In the genomic region with DNA sequence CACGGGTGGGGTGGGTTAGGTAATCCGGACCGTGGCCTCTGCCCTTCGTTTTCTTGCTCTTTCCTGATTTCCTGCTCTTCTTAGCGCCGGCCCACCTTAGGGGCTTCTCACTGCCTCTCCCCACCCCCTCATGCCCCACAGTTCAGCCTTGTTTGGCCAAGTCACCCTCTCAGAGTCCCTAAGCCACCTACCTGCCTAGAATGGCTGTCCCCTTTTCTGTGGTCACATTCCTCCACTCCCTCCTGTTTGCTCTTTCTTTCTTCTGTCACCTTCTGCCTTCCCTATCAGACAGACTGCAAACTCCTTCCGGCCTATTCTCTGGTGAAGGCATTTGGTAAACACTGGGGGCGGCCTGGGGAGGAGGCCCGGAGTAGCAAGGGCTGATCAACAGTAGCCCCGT, we compare ENCODE assay signal across 12 mouse cellular contexts. TPM values are rescaled to one million over a fixed set of nuclear protein-coding genes. Genes with fewer than 3 reads are reported as not detected.
DNase-seq lines count a peak whose midpoint lies in the region; ATAC-seq and TF ChIP-seq lines count a peak whose summit lies in the region.
"Had no signal": no experiment of that assay in that cellular context is flagged by ENCODE, and none has a peak within 500 bp of the region (broad histone marks: within the 10 kb centered on the region; RNA-seq: fewer than 3 reads in every experiment).

No protein-coding gene starts in this region.

- no peaks in the 10 kb centered on the region for H3K36me3 ChIP-seq in lung, embryonic 15.5 days
- H3K36me3 ChIP-seq in liver, embryonic 14.5 days (replicated peaks; ENCODE audit: control insufficient read depth, insufficient read depth, low read depth) = no peaks in the 10 kb centered on the region

- H3K27ac ChIP-seq in lung, embryonic 15.5 days = peak overlapping the region; percentile 19; the same call in 1 of the 2 replicates
- peak overlapping the region; percentile 18; the same call in 1 of the 2 replicates for H3K27ac ChIP-seq in bone marrow, adult 2 months (ENCODE audit: control insufficient read depth, insufficient read depth, low read depth, low read length, poor library complexity)
- H3K27ac ChIP-seq in liver, embryonic 14.5 days = no peak overlapping the region
- H3K27ac ChIP-seq: left cerebral cortex, adult 2 months had no signal

- intact Hi-C loops in gastrocnemius, postnatal 14 days (cut with DNase I; ENCODE audit: low total_unique reads) = no loop called here
- intact Hi-C loops in heart, postnatal 10 days (cut with DNase I) = no loop called here

- no peaks in the 10 kb centered on the region for H3K9me3 ChIP-seq in lung, embryonic 15.5 days
- H3K9me3 ChIP-seq in liver, embryonic 14.5 days (ENCODE audit: control insufficient read depth, low read length) = no peaks in the 10 kb centered on the region

- 32% methylated on average over 10 of the region's 10 CpGs for WGBS in lung, embryonic 15.5 days
- 34% methylated on average over 10 of the region's 10 CpGs for WGBS in lung, adult 2 months
- WGBS in bone marrow, adult 2 months = 9% methylated on average over 10 of the region's 10 CpGs
- 17% methylated on average over 10 of the region's 10 CpGs for WGBS in liver, embryonic 14.5 days (ENCODE audit: insufficient replicate concordance)

- peak; percentile 2 for DNase-seq in gastrocnemius, postnatal 14 days
- no peak for DNase-seq in gastrocnemius, adult 18-20 months (ENCODE audit: low spot score)
- DNase-seq in lung, adult 2 months = no peak
- DNase-seq in liver, embryonic 14.5 days (ENCODE audit: low read depth in 3 of 3, low spot score in 3 of 3) = no peak
- no peak for DNase-seq in embryo, embryonic 11 days
- no peak for DNase-seq in heart, postnatal 10 days
- DNase-seq: forebrain, postnatal 0 days had no signal

- H3K4me2 ChIP-seq in lung, embryonic 15.5 days = peak overlapping the region; percentile 19; the same call in 1 of the 2 replicates
- peak overlapping the region; percentile 4; the same call in 1 of the 2 replicates for H3K4me2 ChIP-seq in liver, embryonic 14.5 days (ENCODE audit: low read depth)
- H3K4me2 ChIP-seq: heart, embryonic 11.5 days; midbrain, embryonic 11.5 days had no signal

- peaks cover 13% of the 10 kb centered on the region for H3K4me1 ChIP-seq in lung, embryonic 15.5 days
- no peaks in the 10 kb centered on the region for H3K4me1 ChIP-seq in lung, adult 2 months (ENCODE audit: control insufficient read depth, insufficient read depth, low read length)
- H3K4me1 ChIP-seq in bone marrow, adult 2 months (ENCODE audit: control insufficient read depth, insufficient read depth, low read length) = peaks cover 4% of the 10 kb centered on the region
- H3K4me1 ChIP-seq in liver, embryonic 14.5 days (replicated peaks; ENCODE audit: control insufficient read depth in 2 of 2, insufficient read depth in 2 of 2, low read length in 1 of 2) = peaks cover 0 to 7% of the 10 kb centered on the region in 2 experiments; a peak in 2 of 4 replicates

- no peak for TF ChIP-seq CTCF in lung, adult 2 months (IDR thresholded peaks at IDR 0.05; ENCODE audit: insufficient read depth, low read length)
- no peak for TF ChIP-seq CTCF in bone marrow, adult 2 months (IDR thresholded peaks at IDR 0.05; ENCODE audit: control insufficient read depth, insufficient read depth, low read length)
- TF ChIP-seq CTCF in liver, embryonic 14.5 days (IDR thresholded peaks at IDR 0.05; ENCODE audit: low read depth) = no peak

- H3K27me3 ChIP-seq in lung, embryonic 15.5 days = peaks cover 51% of the 10 kb centered on the region
- peaks cover 26% of the 10 kb centered on the region for H3K27me3 ChIP-seq in liver, embryonic 14.5 days (ENCODE audit: control insufficient read depth, insufficient read depth, low read length)

- H3K4me3 ChIP-seq in lung, embryonic 15.5 days = no peak overlapping the region
- H3K4me3 ChIP-seq in lung, adult 2 months (replicated peaks; ENCODE audit: extremely low read depth, low read depth, low read length) = no peak overlapping the region
- no peak overlapping the region for H3K4me3 ChIP-seq in bone marrow, adult 2 months (replicated peaks; ENCODE audit: control insufficient read depth, low read depth, low read length)
- no peak overlapping the region for H3K4me3 ChIP-seq in liver, embryonic 14.5 days (ENCODE audit: insufficient read depth in 1 of 2, low read depth in 2 of 2, low read length in 2 of 2)
- H3K4me3 ChIP-seq: left cerebral cortex, adult 2 months had no signal

- TF ChIP-seq POLR2A in lung, adult 2 months (IDR thresholded peaks at IDR 0.05; ENCODE audit: borderline replicate concordance, extremely low read depth, low read depth, low read length) = no peak
- TF ChIP-seq POLR2A in bone marrow, adult 2 months (IDR thresholded peaks at IDR 0.05; ENCODE audit: borderline replicate concordance, control insufficient read depth, low read depth, low read length) = no peak

- no peak for TF ChIP-seq EP300 in liver, embryonic 14.5 days (IDR thresholded peaks at IDR 0.05; ENCODE audit: low read depth)

- H3K9ac ChIP-seq in lung, embryonic 15.5 days = no peak overlapping the region
- H3K9ac ChIP-seq in liver, embryonic 14.5 days (replicated peaks) = no peak overlapping the region
- H3K9ac ChIP-seq: forebrain, postnatal 0 days had no signal

- ATAC-seq in lung, embryonic 15.5 days (ENCODE audit: borderline replicate concordance, extremely low read depth, low FRiP score, low TSS enrichment) = no peak
- ATAC-seq in liver, embryonic 14.5 days (ENCODE audit: insufficient read depth) = no peak
- ATAC-seq: forebrain, postnatal 0 days had no signal

RNA-seq across cellular contexts. Expression of a gene that starts 3.9 kb away (rescaled TPM):
- total RNA-seq in gastrocnemius, postnatal 14 days (2021) = under 1 TPM; 0.27 to 0.66 TPM
- total RNA-seq in gastrocnemius, adult 18-20 months (2021) = under 1 TPM; 0.11 to 0.26 TPM
- 3.4 and 5.3 TPM in 2 replicates for polyA plus RNA-seq in lung, embryonic 15.5 days (2015; fragmentation: Nextera tagmentation; extraction: Ambion mirVana)
- polyA plus RNA-seq in lung, adult 2 months (2012; rRNA removed) = 9.1 and 17.2 TPM in 2 replicates
- 6.0 and 8.1 TPM in 2 replicates for polyA plus RNA-seq in bone marrow, adult 2 months (2011; ENCODE audit: insufficient read depth, insufficient read length, low replicate concordance, missing spikeins)
- 2.4 and 2.6 TPM in 2 replicates for polyA plus RNA-seq in liver, embryonic 14.5 days (2012; rRNA removed)
- polyA plus RNA-seq in liver, embryonic 14.5 days (2014; fragmentation: Nextera tagmentation; extraction: Ambion mirVana) = 1.9 and 2.7 TPM in 2 replicates
- total RNA-seq in heart, postnatal 10 days (2021) = under 1 TPM; 0.27 to 0.43 TPM

RNA-seq across cellular contexts. Expression of a gene that starts 51.9 kb away (rescaled TPM):
- total RNA-seq in gastrocnemius, postnatal 14 days (2021) = 1 to 10 TPM; 1.1 TPM
- under 1 TPM; 0.39 to 0.83 TPM for total RNA-seq in gastrocnemius, adult 18-20 months (2021)
- 3.6 and 3.9 TPM in 2 replicates for polyA plus RNA-seq in lung, embryonic 15.5 days (2015; fragmentation: Nextera tagmentation; extraction: Ambion mirVana)
- 10.2 and 10.5 TPM in 2 replicates for polyA plus RNA-seq in lung, adult 2 months (2012; rRNA removed)
- polyA plus RNA-seq in bone marrow, adult 2 months (2011; ENCODE audit: insufficient read depth, insufficient read length, low replicate concordance, missing spikeins) = 2.7 and 4.6 TPM in 2 replicates
- 0.44 TPM in 2 replicates for polyA plus RNA-seq in liver, embryonic 14.5 days (2012; rRNA removed)
- polyA plus RNA-seq in liver, embryonic 14.5 days (2014; fragmentation: Nextera tagmentation; extraction: Ambion mirVana) = 0.29 and 0.39 TPM in 2 replicates
- 1 to 10 TPM; 3.0 TPM for total RNA-seq in heart, postnatal 10 days (2021)
